Mouse (Mus musculus): ENCODE measurements around the gene Slco2b1. TPM values are rescaled to one million over a fixed set of nuclear protein-coding genes. Genes with fewer than 3 reads are reported as not detected.
A peak's percentile ranks its signal among the peaks of the same experiment; 100 is the strongest.
"Not testable (repeated sequence)": the region's sequence is repeated elsewhere in the genome, so short reads cannot be mapped to it uniquely, and the experiment has no call there.

Gene Slco2b1
- total RNA-seq (2021) = 1 to 10 TPM; 4.2 to 6.7 TPM
- long read RNA-seq, experiment 1, partial matches to known transcripts = 0 of 1 reads
- long read RNA-seq, experiment 1, other reads (novel, unspliced or antisense) = 1 of 1 reads
- long read RNA-seq, experiment 2, full-length matches to known transcripts = 2 of 3 reads
- long read RNA-seq, experiment 2, partial matches to known transcripts = 0 of 3 reads
- long read RNA-seq, experiment 2, other reads (novel, unspliced or antisense) = 1 of 3 reads

GRCm38 (mm10) chr7:99711166-99711565 is at the start of gene Slco2b1:
Gene Slco2b1, minus strand, starts transcription at chr7:99711340.
- intact Hi-C loops (cut with DNase I) = loop anchor here (2.0 to 5.0 kb wide), 2 partner anchors 92 to 171 kb away; no protein-coding TSS in a partner anchor
- DNase-seq = no peak

- DNase-seq = no peak
- intact Hi-C loops (cut with DNase I) = no loop called here
These were observed 28.1 kb upstream of the Slco2b1 start for GRCm38 (mm10) chr7:99739276-99739675.

- intact Hi-C loops (cut with DNase I); DNase-seq: not testable (repeated sequence)
These were observed 24.4 kb upstream of the Slco2b1 start for GRCm38 (mm10) chr7:99735491-99735890.

- intact Hi-C loops (cut with DNase I) = no loop called here
- no peak for DNase-seq
These were observed 23.5 kb upstream of the Slco2b1 start for GRCm38 (mm10) chr7:99734612-99735011.

GRCm38 (mm10) chr7:99729973-99730372 is 18.8 kb upstream of the Slco2b1 start, which contains the start of gene Olfr520:
Gene Olfr520, plus strand, starts transcription at chr7:99730273.
- intact Hi-C loops (cut with DNase I) = no loop called here
- no peak for DNase-seq

GRCm38 (mm10) chr7:99716536-99716935 is 5.4 kb upstream of the Slco2b1 start:
- intact Hi-C loops (cut with DNase I) = no loop called here
- DNase-seq = no peak

- intact Hi-C loops (cut with DNase I) = loop anchor here (5.0 kb wide), 1 partner anchor 170 kb away; no protein-coding TSS in a partner anchor
- DNase-seq = no peak
These were observed 1.3 kb upstream of the Slco2b1 start for GRCm38 (mm10) chr7:99712431-99712830.

GRCm38 (mm10) chr7:99710476-99710875 is 664 bp downstream of the Slco2b1 start:
- intact Hi-C loops (cut with DNase I) = loop anchor here (2.0 to 5.0 kb wide), 2 partner anchors 92 to 172 kb away; no protein-coding TSS in a partner anchor
- DNase-seq = peak; percentile 67 to 72

- intact Hi-C loops (cut with DNase I) = loop anchor here (2.0 to 5.0 kb wide), 3 partner anchors 85 to 172 kb away; no protein-coding TSS in a partner anchor
- DNase-seq = no peak
These were observed 1.1 kb downstream of the Slco2b1 start for GRCm38 (mm10) chr7:99709992-99710391.

GRCm38 (mm10) chr7:99708750-99709149 is 2.4 kb downstream of the Slco2b1 start:
- no peak for DNase-seq
- intact Hi-C loops (cut with DNase I) = loop anchor here (1.0 to 2.0 kb wide), 2 partner anchors 48 to 86 kb away; no protein-coding TSS in a partner anchor

GRCm38 (mm10) chr7:99708301-99708721 is 2.8 kb downstream of the Slco2b1 start:
- no peak for DNase-seq
- intact Hi-C loops (cut with DNase I) = loop anchor here (1.0 to 2.0 kb wide), 2 partner anchors 48 to 86 kb away; no protein-coding TSS in a partner anchor

- intact Hi-C loops (cut with DNase I) = loop anchor here (1.0 to 2.0 kb wide), 2 partner anchors 47 to 87 kb away; no protein-coding TSS in a partner anchor
- DNase-seq = no peak
These were observed 3.5 kb downstream of the Slco2b1 start for GRCm38 (mm10) chr7:99707671-99708070.

GRCm38 (mm10) chr7:99707038-99707595 is 4.0 kb downstream of the Slco2b1 start:
- peak; percentile 53 to 55 for DNase-seq
- intact Hi-C loops (cut with DNase I) = no loop called here

GRCm38 (mm10) chr7:99706341-99707037 is 4.7 kb downstream of the Slco2b1 start:
- intact Hi-C loops (cut with DNase I) = no loop called here
- DNase-seq = peak; percentile 47 to 51

GRCm38 (mm10) chr7:99704736-99705519 is 6.2 kb downstream of the Slco2b1 start:
- DNase-seq = no peak
- intact Hi-C loops (cut with DNase I) = no loop called here

GRCm38 (mm10) chr7:99702201-99702600 is 8.9 kb downstream of the Slco2b1 start:
- intact Hi-C loops (cut with DNase I) = no loop called here
- no peak for DNase-seq

GRCm38 (mm10) chr7:99700641-99701040 is 10.5 kb downstream of the Slco2b1 start:
- intact Hi-C loops (cut with DNase I) = no loop called here

GRCm38 (mm10) chr7:99699709-99700151 is 11.4 kb downstream of the Slco2b1 start:
- peak in 1 of 2 experiments; percentile 46 for DNase-seq
- intact Hi-C loops (cut with DNase I) = no loop called here

More at GRCm38 (mm10) chr7:99700641-99701040, 10.5 kb downstream of the Slco2b1 start:
- no peak for DNase-seq

GRCm38 (mm10) chr7:99699106-99699505 is 12.0 kb downstream of the Slco2b1 start:
- no peak for DNase-seq

GRCm38 (mm10) chr7:99698576-99698975 is 12.6 kb downstream of the Slco2b1 start:
- intact Hi-C loops (cut with DNase I) = no loop called here
- no peak for DNase-seq

More at GRCm38 (mm10) chr7:99699106-99699505, 12.0 kb downstream of the Slco2b1 start:
- intact Hi-C loops (cut with DNase I) = no loop called here
